In the genomic region with DNA sequence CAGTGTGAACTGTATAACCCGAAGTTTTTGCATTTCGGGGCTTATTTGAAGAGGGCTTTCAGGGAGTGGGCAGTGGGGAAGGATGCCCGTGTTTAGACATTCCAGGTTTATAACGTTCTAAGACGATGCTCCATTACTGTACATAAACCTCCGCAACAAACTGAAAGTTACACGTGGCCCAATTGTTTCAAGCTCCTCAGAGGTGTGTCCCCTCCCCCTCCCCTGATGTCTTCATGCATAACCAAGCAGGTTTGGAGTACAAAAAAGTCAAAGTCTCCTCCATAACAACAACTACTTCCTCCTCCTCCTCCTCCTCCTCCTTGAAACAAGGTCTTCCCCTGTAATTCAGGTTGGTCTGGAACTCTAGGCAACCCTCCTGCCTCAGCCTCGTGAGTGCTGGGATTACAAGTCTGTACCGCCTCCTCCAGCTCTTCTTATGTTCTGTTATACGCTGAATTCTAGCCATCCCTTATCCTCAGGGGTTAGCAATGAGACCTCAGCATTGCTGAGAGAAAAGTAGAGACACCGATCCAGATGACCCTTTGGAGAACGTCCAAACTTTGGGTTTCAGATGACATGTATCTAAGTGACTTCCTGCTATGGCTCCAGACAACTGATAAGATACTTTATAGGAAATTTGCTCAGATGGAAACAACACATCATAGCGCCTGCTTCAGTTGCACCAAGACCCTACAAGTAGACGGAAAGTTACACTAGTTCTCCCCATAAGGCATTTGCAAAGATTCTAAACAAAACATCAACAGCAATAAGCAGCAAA, we compare ENCODE assay signal across 28 mouse cellular contexts. TPM values are rescaled to one million over a fixed set of nuclear protein-coding genes. Genes with fewer than 3 reads are reported as not detected.
DNase-seq lines count a peak whose midpoint lies in the region; ATAC-seq and TF ChIP-seq lines count a peak whose summit lies in the region.
"Had no signal": no experiment of that assay in that cellular context is flagged by ENCODE, and none has a peak within 500 bp of the region (broad histone marks: within the 10 kb centered on the region; RNA-seq: fewer than 3 reads in every experiment).

No protein-coding gene starts in this region.

- H3K27me3 ChIP-seq in liver, embryonic 16.5 days (ENCODE audit: control insufficient read depth, insufficient read depth, low read depth, low read length), result no peaks in the 10 kb centered on the region
- H3K27me3 ChIP-seq in midbrain, embryonic 15.5 days (replicated peaks), result no peaks in the 10 kb centered on the region
- H3K27me3 ChIP-seq in forebrain, embryonic 16.5 days (replicated peaks; ENCODE audit: control insufficient read depth, insufficient read depth, low read length), result no peaks in the 10 kb centered on the region
- H3K27me3 ChIP-seq: embryonic facial prominence, embryonic 15.5 days; forebrain, embryonic 12.5 days; hindbrain, embryonic 13.5 days; limb, embryonic 15.5 days; lung, embryonic 15.5 days had no signal

- no peak for ATAC-seq in liver, embryonic 16.5 days (ENCODE audit: low read depth)
- ATAC-seq in midbrain, embryonic 15.5 days (replicated peaks), result no peak
- no peak for ATAC-seq in forebrain, embryonic 16.5 days
- ATAC-seq: intestine, embryonic 16.5 days had no signal

- no peak for TF ChIP-seq POLR2A in bone marrow macrophage, adult 2 months (IDR thresholded peaks at IDR 0.05; ENCODE audit: borderline replicate concordance, low read depth, low read length)

- H3K4me2 ChIP-seq in liver, embryonic 16.5 days (ENCODE audit: low read depth, low read length), result peak overlapping the region; percentile 60
- H3K4me2 ChIP-seq in midbrain, embryonic 15.5 days, result no peak overlapping the region
- no peak overlapping the region for H3K4me2 ChIP-seq in forebrain, embryonic 16.5 days (ENCODE audit: low read length)
- H3K4me2 ChIP-seq: embryonic facial prominence, embryonic 15.5 days; forebrain, embryonic 12.5 days; heart, embryonic 11.5 days; hindbrain, embryonic 13.5 days; limb, embryonic 15.5 days; lung, embryonic 15.5 days had no signal

- H3K36me3 ChIP-seq in liver, embryonic 16.5 days (ENCODE audit: control insufficient read depth, insufficient read depth), result no peaks in the 10 kb centered on the region
- H3K36me3 ChIP-seq in midbrain, embryonic 15.5 days (replicated peaks), result no peaks in the 10 kb centered on the region
- no peaks in the 10 kb centered on the region for H3K36me3 ChIP-seq in forebrain, embryonic 16.5 days (ENCODE audit: control insufficient read depth, insufficient read depth)
- H3K36me3 ChIP-seq: embryonic facial prominence, embryonic 10.5 days; embryonic facial prominence, embryonic 15.5 days; forebrain, embryonic 12.5 days; hindbrain, embryonic 13.5 days; limb, embryonic 10.5 days; limb, embryonic 15.5 days; lung, embryonic 15.5 days had no signal

- TF ChIP-seq CTCF in bone marrow macrophage, adult 2 months (IDR thresholded peaks at IDR 0.05; ENCODE audit: low read depth, low read length), result no peak

- H3K9me3 ChIP-seq in liver, embryonic 16.5 days (replicated peaks; ENCODE audit: control insufficient read depth, low read length), result no peaks in the 10 kb centered on the region
- H3K9me3 ChIP-seq in midbrain, embryonic 15.5 days, result no peaks in the 10 kb centered on the region
- H3K9me3 ChIP-seq in forebrain, embryonic 16.5 days (ENCODE audit: control insufficient read depth, low read length), result no peaks in the 10 kb centered on the region
- H3K9me3 ChIP-seq: embryonic facial prominence, embryonic 10.5 days; embryonic facial prominence, embryonic 15.5 days; forebrain, embryonic 12.5 days; hindbrain, embryonic 13.5 days; limb, embryonic 10.5 days; limb, embryonic 15.5 days; lung, embryonic 15.5 days had no signal

- no peak overlapping the region for H3K9ac ChIP-seq in liver, embryonic 16.5 days (ENCODE audit: low read depth, low read length)
- H3K9ac ChIP-seq in midbrain, embryonic 15.5 days, result no peak overlapping the region
- no peak overlapping the region for H3K9ac ChIP-seq in forebrain, embryonic 16.5 days (replicated peaks; ENCODE audit: low read depth, low read length)
- H3K9ac ChIP-seq: embryonic facial prominence, embryonic 15.5 days; forebrain, embryonic 12.5 days; hindbrain, embryonic 13.5 days; limb, embryonic 15.5 days; lung, embryonic 15.5 days had no signal

- peak overlapping the region; percentile 75 for H3K4me3 ChIP-seq in bone marrow macrophage, adult 2 months (ENCODE audit: insufficient read depth, low read length)
- no peak overlapping the region for H3K4me3 ChIP-seq in liver, embryonic 16.5 days (ENCODE audit: low read depth, low read length)
- no peak overlapping the region for H3K4me3 ChIP-seq in midbrain, embryonic 15.5 days
- no peak overlapping the region for H3K4me3 ChIP-seq in forebrain, embryonic 16.5 days (replicated peaks; ENCODE audit: low read length)
- H3K4me3 ChIP-seq: embryonic facial prominence, embryonic 10.5 days; embryonic facial prominence, embryonic 15.5 days; forebrain, embryonic 12.5 days; hindbrain, embryonic 13.5 days; limb, embryonic 10.5 days; limb, embryonic 15.5 days; lung, embryonic 15.5 days had no signal

- no peak overlapping the region for H3K27ac ChIP-seq in bone marrow macrophage, adult 2 months (ENCODE audit: insufficient read depth, low read depth, low read length)
- no peak overlapping the region for H3K27ac ChIP-seq in liver, embryonic 16.5 days (ENCODE audit: low read length)
- H3K27ac ChIP-seq in midbrain, embryonic 15.5 days, result no peak overlapping the region
- H3K27ac ChIP-seq in forebrain, embryonic 16.5 days (ENCODE audit: low read length), result no peak overlapping the region
- H3K27ac ChIP-seq: embryonic facial prominence, embryonic 10.5 days; embryonic facial prominence, embryonic 15.5 days; forebrain, embryonic 12.5 days; hindbrain, embryonic 13.5 days; limb, embryonic 10.5 days; limb, embryonic 15.5 days; lung, embryonic 15.5 days had no signal

- H3K4me1 ChIP-seq in bone marrow macrophage, adult 2 months (ENCODE audit: control insufficient read depth, insufficient read depth, low read length), result peaks cover 15% of the 10 kb centered on the region
- peaks cover 9% of the 10 kb centered on the region for H3K4me1 ChIP-seq in liver, embryonic 16.5 days (ENCODE audit: control insufficient read depth, low read depth, low read length)
- no peaks in the 10 kb centered on the region for H3K4me1 ChIP-seq in midbrain, embryonic 15.5 days
- no peaks in the 10 kb centered on the region for H3K4me1 ChIP-seq in forebrain, embryonic 16.5 days (replicated peaks; ENCODE audit: control insufficient read depth, insufficient read depth, low read length)
- H3K4me1 ChIP-seq: embryonic facial prominence, embryonic 10.5 days; embryonic facial prominence, embryonic 15.5 days; forebrain, embryonic 12.5 days; limb, embryonic 10.5 days; limb, embryonic 15.5 days; lung, embryonic 15.5 days had no signal

- 57% methylated on average over 14 of the region's 14 CpGs for WGBS in liver, embryonic 16.5 days (ENCODE audit: insufficient replicate concordance)
- 88% methylated on average over 14 of the region's 14 CpGs for WGBS in midbrain, embryonic 15.5 days
- 87% methylated on average over 14 of the region's 14 CpGs for WGBS in forebrain, embryonic 16.5 days

- DNase-seq in 416B (ENCODE audit: low read depth) (peak; percentile 63), A20 (ENCODE audit: low read depth, low spot score) (peak; percentile 80)
- no peak for DNase-seq in retina, embryonic 14.5 days (ENCODE audit: low spot score)
- no peak for DNase-seq in adrenal gland, postnatal 36 days
- DNase-seq: adrenal gland, postnatal 25 days; cerebellum, adult 8-10 months; cerebellum, postnatal 25 days; gastrocnemius, postnatal 14 days; heart, postnatal 4 days; kidney, adult 8-10 months; kidney, postnatal 10 days; layer of hippocampus, postnatal 36 days; midbrain, embryonic 14.5 days; right cerebral cortex, adult 18-20 months; right cerebral cortex, postnatal 4 days had no signal

RNA-seq across cellular contexts. Expression of a gene that starts 2.7 kb away (rescaled TPM):
- 73.8 and 74.3 TPM in 2 replicates for polyA plus RNA-seq in bone marrow macrophage, adult 2 months (2012; ENCODE audit: insufficient read depth, insufficient read length, missing spikeins)
- polyA plus RNA-seq in liver, embryonic 16.5 days (2015; fragmentation: Nextera tagmentation; extraction: Ambion mirVana), result 14.4 and 14.8 TPM in 2 replicates
- polyA plus RNA-seq in midbrain, embryonic 15.5 days (2015; fragmentation: Nextera tagmentation; extraction: Ambion mirVana), result 0.75 and 0.77 TPM in 2 replicates
- polyA plus RNA-seq in forebrain, embryonic 16.5 days (2015; fragmentation: Nextera tagmentation; extraction: Ambion mirVana), result 0.25 and 0.78 TPM in 2 replicates
- total RNA-seq in adrenal gland, postnatal 36 days (2021), result 1 to 10 TPM in 1 of 2 experiments, under 1 TPM in 1; 0.79 to 1.0 TPM

RNA-seq across cellular contexts. Expression of a gene that starts 4.7 kb away (rescaled TPM):
- polyA plus RNA-seq in bone marrow macrophage, adult 2 months (2012; ENCODE audit: insufficient read depth, insufficient read length, missing spikeins), result 520 and 660 TPM in 2 replicates
- polyA plus RNA-seq in liver, embryonic 16.5 days (2015; fragmentation: Nextera tagmentation; extraction: Ambion mirVana), result 216 and 255 TPM in 2 replicates
- polyA plus RNA-seq in midbrain, embryonic 15.5 days (2015; fragmentation: Nextera tagmentation; extraction: Ambion mirVana), result 155 and 158 TPM in 2 replicates
- polyA plus RNA-seq in forebrain, embryonic 16.5 days (2015; fragmentation: Nextera tagmentation; extraction: Ambion mirVana), result 178 and 190 TPM in 2 replicates
- 100 to 1,000 TPM; 243 to 272 TPM for total RNA-seq in adrenal gland, postnatal 36 days (2021)

RNA-seq across cellular contexts. Expression of a gene that starts 20.2 kb away (rescaled TPM):
- 50.1 and 57.5 TPM in 2 replicates for polyA plus RNA-seq in bone marrow macrophage, adult 2 months (2012; ENCODE audit: insufficient read depth, insufficient read length, missing spikeins)
- 3.6 and 4.5 TPM in 2 replicates for polyA plus RNA-seq in liver, embryonic 16.5 days (2015; fragmentation: Nextera tagmentation; extraction: Ambion mirVana)
- polyA plus RNA-seq in midbrain, embryonic 15.5 days (2015; fragmentation: Nextera tagmentation; extraction: Ambion mirVana), result 3.7 and 6.2 TPM in 2 replicates
- 3.4 and 3.9 TPM in 2 replicates for polyA plus RNA-seq in forebrain, embryonic 16.5 days (2015; fragmentation: Nextera tagmentation; extraction: Ambion mirVana)
- 10 to 100 TPM; 10.3 to 12.2 TPM for total RNA-seq in adrenal gland, postnatal 36 days (2021)

RNA-seq across cellular contexts. Expression of a gene that starts 20.3 kb away (rescaled TPM):
- polyA plus RNA-seq in bone marrow macrophage, adult 2 months (2012; ENCODE audit: insufficient read depth, insufficient read length, missing spikeins), result 105 TPM in 2 replicates
- 66.4 and 79.1 TPM in 2 replicates for polyA plus RNA-seq in liver, embryonic 16.5 days (2015; fragmentation: Nextera tagmentation; extraction: Ambion mirVana)
- polyA plus RNA-seq in midbrain, embryonic 15.5 days (2015; fragmentation: Nextera tagmentation; extraction: Ambion mirVana), result 145 and 146 TPM in 2 replicates
- 177 and 186 TPM in 2 replicates for polyA plus RNA-seq in forebrain, embryonic 16.5 days (2015; fragmentation: Nextera tagmentation; extraction: Ambion mirVana)
- total RNA-seq in adrenal gland, postnatal 36 days (2021), result 100 to 1,000 TPM; 104 to 115 TPM

RNA-seq across cellular contexts. Expression of a gene that starts 39.1 kb away (rescaled TPM):
- polyA plus RNA-seq in bone marrow macrophage, adult 2 months (2012; ENCODE audit: insufficient read depth, insufficient read length, missing spikeins), result 6.9 and 7.4 TPM in 2 replicates
- polyA plus RNA-seq in liver, embryonic 16.5 days (2015; fragmentation: Nextera tagmentation; extraction: Ambion mirVana), result 62.2 and 65.2 TPM in 2 replicates
- 37.8 and 38.1 TPM in 2 replicates for polyA plus RNA-seq in midbrain, embryonic 15.5 days (2015; fragmentation: Nextera tagmentation; extraction: Ambion mirVana)
- polyA plus RNA-seq in forebrain, embryonic 16.5 days (2015; fragmentation: Nextera tagmentation; extraction: Ambion mirVana), result 45.9 and 46.2 TPM in 2 replicates
- total RNA-seq in adrenal gland, postnatal 36 days (2021), result 10 to 100 TPM; 39.3 to 42.9 TPM

Comparison
In these comparisons a context has a peak if more than half of its experiments do, and no peak if none do; other contexts are left out.
1. DNase-seq: peak in 416B (single experiment) and A20 (single experiment); none in retina, embryonic 14.5 days (single experiment) and adrenal gland, postnatal 36 days (0 of 2).